15 mouse cellular contexts compared by ENCODE assay signal in the genomic region with DNA sequence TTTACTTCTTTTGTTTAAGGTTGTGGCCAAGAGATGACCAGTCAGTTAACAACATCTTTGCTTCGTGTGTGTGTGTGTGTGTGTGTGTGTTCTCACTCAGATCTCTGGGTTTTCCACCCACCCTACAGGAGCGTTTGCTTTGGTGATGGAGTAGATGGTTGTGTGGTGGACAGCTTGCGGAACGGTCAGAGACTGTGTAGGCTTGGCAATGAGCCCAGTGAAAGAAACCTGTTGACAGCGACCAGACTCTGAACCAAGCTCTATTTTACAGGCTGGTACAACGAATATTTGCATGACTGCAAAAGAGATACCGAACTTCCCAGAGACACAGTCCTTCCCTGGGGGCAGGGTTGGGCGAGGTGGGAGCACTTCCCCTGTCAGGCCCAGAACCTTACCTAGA. TPM values are rescaled to one million over a fixed set of nuclear protein-coding genes. Genes with fewer than 3 reads are reported as not detected.
A peak's percentile ranks its signal among the peaks of the same experiment; 100 is the strongest.
DNase-seq lines count a peak whose midpoint lies in the region; ATAC-seq and TF ChIP-seq lines count a peak whose summit lies in the region.
"Had no signal": no experiment of that assay in that cellular context is flagged by ENCODE, and none has a peak within 500 bp of the region (broad histone marks: within the 10 kb centered on the region; RNA-seq: fewer than 3 reads in every experiment).

No protein-coding gene starts in this region.

- intact Hi-C loops in heart, postnatal 36 days (cut with DNase I) = no loop called here

- H3K27me3 ChIP-seq in heart, embryonic 12.5 days (replicated peaks) = no peaks in the 10 kb centered on the region
- H3K27me3 ChIP-seq in hindbrain, postnatal 0 days (ENCODE audit: insufficient read depth, low read length) = no peaks in the 10 kb centered on the region
- no peaks in the 10 kb centered on the region for H3K27me3 ChIP-seq in hindbrain, embryonic 13.5 days
- H3K27me3 ChIP-seq in intestine, postnatal 0 days (replicated peaks; ENCODE audit: control insufficient read depth, insufficient read depth, low read length) = no peaks in the 10 kb centered on the region
- H3K27me3 ChIP-seq: forebrain, embryonic 15.5 days had no signal

- H3K9ac ChIP-seq in heart, embryonic 12.5 days = no peak overlapping the region
- no peak overlapping the region for H3K9ac ChIP-seq in hindbrain, postnatal 0 days (replicated peaks; ENCODE audit: low read length)
- H3K9ac ChIP-seq in hindbrain, embryonic 13.5 days = no peak overlapping the region
- no peak overlapping the region for H3K9ac ChIP-seq in intestine, postnatal 0 days (ENCODE audit: low read depth, low read length)
- H3K9ac ChIP-seq: forebrain, embryonic 15.5 days; limb, embryonic 15.5 days; neural tube, embryonic 13.5 days had no signal

- no peak overlapping the region for H3K4me3 ChIP-seq in heart, embryonic 12.5 days
- H3K4me3 ChIP-seq in hindbrain, postnatal 0 days (ENCODE audit: low read length) = no peak overlapping the region
- H3K4me3 ChIP-seq in hindbrain, embryonic 13.5 days = no peak overlapping the region
- H3K4me3 ChIP-seq in intestine, postnatal 0 days (ENCODE audit: low read depth, low read length) = no peak overlapping the region
- H3K4me3 ChIP-seq: forebrain, embryonic 15.5 days; limb, embryonic 15.5 days; neural tube, embryonic 13.5 days had no signal

- WGBS in heart, embryonic 12.5 days = 19% methylated on average over 8 of the region's 8 CpGs
- 56% methylated on average over 8 of the region's 8 CpGs for WGBS in hindbrain, postnatal 0 days
- WGBS in hindbrain, embryonic 13.5 days = 63% methylated on average over 8 of the region's 8 CpGs
- 66% methylated on average over 8 of the region's 8 CpGs for WGBS in intestine, postnatal 0 days

- no peak for DNase-seq in heart, postnatal 36 days
- DNase-seq in hindbrain, postnatal 0 days (ENCODE audit: low spot score) = peak; percentile 68
- peak; percentile 10 for DNase-seq in right cerebral cortex, postnatal 14 days
- DNase-seq in right cerebral cortex, postnatal 36 days (ENCODE audit: low spot score in 2 of 2) = no peak
- peak; percentile 43 for DNase-seq in heart, postnatal 4 days
- DNase-seq: adrenal gland, postnatal 36 days; kidney, adult 2 months; layer of hippocampus, adult 9-11 months had no signal

- ATAC-seq in heart, embryonic 12.5 days (ENCODE audit: insufficient number of reproducible peaks, low FRiP score) = 0 out of 2 replicates have a peak, but pooled peaks have one; percentile 39
- peak; percentile 55 for ATAC-seq in hindbrain, postnatal 0 days
- no peak for ATAC-seq in hindbrain, embryonic 13.5 days (ENCODE audit: low FRiP score)
- ATAC-seq in intestine, postnatal 0 days = no peak
- ATAC-seq: forebrain, embryonic 15.5 days had no signal

- no peaks in the 10 kb centered on the region for H3K9me3 ChIP-seq in heart, embryonic 12.5 days (replicated peaks)
- H3K9me3 ChIP-seq in hindbrain, postnatal 0 days (ENCODE audit: low read length) = no peaks in the 10 kb centered on the region
- H3K9me3 ChIP-seq in hindbrain, embryonic 13.5 days = no peaks in the 10 kb centered on the region
- no peaks in the 10 kb centered on the region for H3K9me3 ChIP-seq in intestine, postnatal 0 days (ENCODE audit: control insufficient read depth)
- H3K9me3 ChIP-seq: forebrain, embryonic 15.5 days; limb, embryonic 15.5 days; neural tube, embryonic 13.5 days had no signal

- peaks cover 16% of the 10 kb centered on the region for H3K4me1 ChIP-seq in heart, embryonic 12.5 days (replicated peaks)
- H3K4me1 ChIP-seq in hindbrain, postnatal 0 days (ENCODE audit: insufficient read depth, low read length) = no peaks in the 10 kb centered on the region
- H3K4me1 ChIP-seq in hindbrain, embryonic 13.5 days (replicated peaks) = peaks cover 27% of the 10 kb centered on the region
- no peaks in the 10 kb centered on the region for H3K4me1 ChIP-seq in intestine, postnatal 0 days (replicated peaks; ENCODE audit: control insufficient read depth, insufficient read depth, low read length)
- H3K4me1 ChIP-seq: forebrain, embryonic 15.5 days had no signal

- TF ChIP-seq CTCF in hindbrain, postnatal 0 days (IDR thresholded peaks at IDR 0.05; ENCODE audit: low read depth) = no peak
- TF ChIP-seq CTCF in intestine, postnatal 0 days (IDR thresholded peaks at IDR 0.05; ENCODE audit: low read depth) = no peak

- no peak overlapping the region for H3K4me2 ChIP-seq in heart, embryonic 12.5 days
- H3K4me2 ChIP-seq in hindbrain, postnatal 0 days (ENCODE audit: low read depth, low read length) = no peak overlapping the region
- no peak overlapping the region for H3K4me2 ChIP-seq in hindbrain, embryonic 13.5 days
- H3K4me2 ChIP-seq in intestine, postnatal 0 days (replicated peaks; ENCODE audit: low read depth) = no peak overlapping the region
- H3K4me2 ChIP-seq: forebrain, embryonic 15.5 days; limb, embryonic 15.5 days; neural tube, embryonic 13.5 days had no signal

- H3K36me3 ChIP-seq in heart, embryonic 12.5 days = no peaks in the 10 kb centered on the region
- no peaks in the 10 kb centered on the region for H3K36me3 ChIP-seq in hindbrain, postnatal 0 days (ENCODE audit: insufficient read depth, low read length)
- H3K36me3 ChIP-seq in hindbrain, embryonic 13.5 days = no peaks in the 10 kb centered on the region
- no peaks in the 10 kb centered on the region for H3K36me3 ChIP-seq in intestine, postnatal 0 days (ENCODE audit: control insufficient read depth, insufficient read depth)
- H3K36me3 ChIP-seq: forebrain, embryonic 15.5 days; limb, embryonic 15.5 days; neural tube, embryonic 13.5 days had no signal

- 0 out of 2 replicates have a peak overlapping the region, but pooled peaks have one; percentile 16 for H3K27ac ChIP-seq in heart, embryonic 12.5 days (ENCODE audit: poor library complexity, severe bottlenecking)
- H3K27ac ChIP-seq in hindbrain, postnatal 0 days = no peak overlapping the region
- no peak overlapping the region for H3K27ac ChIP-seq in hindbrain, embryonic 13.5 days
- H3K27ac ChIP-seq in intestine, postnatal 0 days (ENCODE audit: low read depth, low read length) = no peak overlapping the region
- H3K27ac ChIP-seq: forebrain, embryonic 15.5 days; limb, embryonic 15.5 days; neural tube, embryonic 13.5 days had no signal

RNA-seq across cellular contexts. Expression of a gene that starts 30.2 kb away (rescaled TPM):
- polyA plus RNA-seq in heart, embryonic 12.5 days (2016; fragmentation: Nextera tagmentation; extraction: Ambion mirVana) = 4.7 and 5.6 TPM in 2 replicates
- total RNA-seq in heart, postnatal 36 days (2021) = 1 to 10 TPM; 1.8 to 2.2 TPM
- 25.5 and 25.6 TPM in 2 replicates for total RNA-seq in hindbrain, postnatal 0 days (2014; rRNA removed)
- polyA plus RNA-seq in hindbrain, postnatal 0 days (2015; fragmentation: Nextera tagmentation; extraction: Ambion mirVana) = 8.4 and 10.4 TPM in 2 replicates
- 16.1 and 16.8 TPM in 2 replicates for polyA plus RNA-seq in hindbrain, embryonic 13.5 days (2015; fragmentation: Nextera tagmentation; extraction: Ambion mirVana)
- 1 to 10 TPM; 2.5 to 3.3 TPM for total RNA-seq in heart, postnatal 4 days (2021)
- polyA plus RNA-seq in intestine, postnatal 0 days (2015; fragmentation: Nextera tagmentation; extraction: Ambion mirVana) = 5.7 and 6.5 TPM in 2 replicates
- total RNA-seq: megakaryocyte-erythroid progenitor cell, adult 5-6 weeks had no signal

Comparison
In these comparisons a context has a peak if more than half of its experiments do, and no peak if none do; other contexts are left out.
1. ATAC-seq: peak in heart, embryonic 12.5 days (single experiment) and hindbrain, postnatal 0 days (single experiment); none in hindbrain, embryonic 13.5 days (single experiment) and intestine, postnatal 0 days (single experiment).
2. DNase-seq: peak in hindbrain, postnatal 0 days (single experiment), right cerebral cortex, postnatal 14 days (single experiment) and heart, postnatal 4 days (single experiment); none in heart, postnatal 36 days (0 of 2) and right cerebral cortex, postnatal 36 days (0 of 2).